Mouse (Mus musculus) lung, adult 2 months (tissue): Measurements from ENCODE around the gene Fam204a.

Experiments used
- CTCF ChIP-seq: fragments of 200-500 bp; IDR thresholded peaks from 2 replicates; pipeline ENCODE4 v1.5.1; 2011; ENCODE audit warnings: mild to moderate bottlenecking, low read length, control low read depth; ENCODE audit not compliant: insufficient read depth
- POLR2A ChIP-seq: fragments of 200-500 bp; IDR thresholded peaks from 2 replicates; pipeline ENCODE4 v1.6.1; 2011; ENCODE audit warnings: low read depth, mild to moderate bottlenecking, control low read depth, low read length, borderline replicate concordance; ENCODE audit errors: extremely low read depth

DNA sequence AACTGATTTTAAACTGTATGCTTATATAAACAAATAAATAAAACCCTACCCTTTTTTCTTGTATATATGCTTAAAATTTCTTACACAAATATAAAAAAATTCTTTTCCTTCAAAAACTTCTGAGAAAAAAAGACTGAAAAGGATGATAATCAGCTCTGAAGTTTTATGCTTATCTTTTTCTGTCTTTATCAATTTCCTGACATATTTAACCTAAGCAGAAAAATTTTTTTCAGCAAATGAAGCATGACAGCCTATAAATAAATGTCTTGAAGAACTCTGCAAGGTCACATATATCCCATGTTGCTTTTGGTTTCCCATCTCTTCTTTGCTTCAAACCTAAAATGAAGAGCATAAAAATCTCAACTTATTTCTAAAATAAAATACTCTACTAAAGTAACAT is 27.3 kb downstream of the Fam204a start:
- TF ChIP-seq CTCF, result no peak
- TF ChIP-seq POLR2A, result no peak
